Mouse (Mus musculus): ENCODE measurements at regions not wholly inside any gene's neighbourhood (a gene's known extent, or its start where the extent isn't known, plus 50 kb on each side); places are given as distances from the start of the nearest gene placed in this dataset.

DNA sequence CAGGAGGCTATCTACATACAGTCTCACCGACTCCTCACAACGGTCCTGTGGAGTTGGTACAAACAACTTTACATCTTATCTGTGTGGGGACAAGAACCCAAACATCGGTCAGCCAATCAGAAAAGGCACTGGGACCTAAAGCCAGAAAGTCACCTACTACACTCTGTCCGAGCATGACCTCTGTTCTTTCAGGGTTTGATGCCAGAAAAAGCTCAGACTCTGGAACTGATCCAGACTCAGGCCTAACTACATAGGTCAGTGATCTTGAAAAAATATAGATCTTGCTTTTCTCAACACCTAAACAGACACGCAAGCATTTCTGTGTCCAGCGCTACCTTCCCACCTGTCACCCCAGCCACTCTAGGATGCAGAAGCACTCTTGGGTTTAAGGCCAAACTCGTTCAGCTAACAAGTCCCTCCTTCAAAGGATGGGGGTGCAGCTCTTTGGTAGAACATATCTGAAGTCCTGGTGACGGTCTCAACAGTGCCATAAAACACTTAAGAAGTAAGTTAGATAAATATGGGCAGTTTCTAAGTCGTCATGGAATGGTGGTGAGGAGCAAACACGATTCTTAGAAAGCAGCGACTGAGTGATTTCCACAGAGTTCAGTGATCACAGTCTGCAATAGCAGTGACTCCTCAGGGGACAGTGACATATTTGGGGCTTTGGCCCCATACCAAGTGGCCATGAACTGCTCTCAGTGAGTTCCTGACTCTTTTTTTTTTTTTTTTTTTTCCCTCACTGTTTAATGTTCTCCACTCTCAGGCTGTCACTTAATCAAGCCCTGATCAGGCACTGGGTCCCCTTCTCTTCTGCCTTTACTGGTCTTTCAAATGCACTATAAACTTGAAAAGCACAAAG is 181.2 kb upstream of the Smim15 start:
- 77% methylated on average over 11 of the region's 11 CpGs for WGBS
- Histone ChIP-seq H3K4me2 (no peak overlapping the region), H3K27me3 (no peaks in the 10 kb centered on the region), H3K9me3 (no peaks in the 10 kb centered on the region), H3K36me3 (no peaks in the 10 kb centered on the region), H3K4me3 (no peak overlapping the region), H3K27ac (replicated peaks) (no peak overlapping the region), H3K9ac (no peak overlapping the region), H3K4me1 (replicated peaks) (peaks cover 60% of the 10 kb centered on the region)
- no peak for ATAC-seq (ENCODE audit: low read depth)

DNA sequence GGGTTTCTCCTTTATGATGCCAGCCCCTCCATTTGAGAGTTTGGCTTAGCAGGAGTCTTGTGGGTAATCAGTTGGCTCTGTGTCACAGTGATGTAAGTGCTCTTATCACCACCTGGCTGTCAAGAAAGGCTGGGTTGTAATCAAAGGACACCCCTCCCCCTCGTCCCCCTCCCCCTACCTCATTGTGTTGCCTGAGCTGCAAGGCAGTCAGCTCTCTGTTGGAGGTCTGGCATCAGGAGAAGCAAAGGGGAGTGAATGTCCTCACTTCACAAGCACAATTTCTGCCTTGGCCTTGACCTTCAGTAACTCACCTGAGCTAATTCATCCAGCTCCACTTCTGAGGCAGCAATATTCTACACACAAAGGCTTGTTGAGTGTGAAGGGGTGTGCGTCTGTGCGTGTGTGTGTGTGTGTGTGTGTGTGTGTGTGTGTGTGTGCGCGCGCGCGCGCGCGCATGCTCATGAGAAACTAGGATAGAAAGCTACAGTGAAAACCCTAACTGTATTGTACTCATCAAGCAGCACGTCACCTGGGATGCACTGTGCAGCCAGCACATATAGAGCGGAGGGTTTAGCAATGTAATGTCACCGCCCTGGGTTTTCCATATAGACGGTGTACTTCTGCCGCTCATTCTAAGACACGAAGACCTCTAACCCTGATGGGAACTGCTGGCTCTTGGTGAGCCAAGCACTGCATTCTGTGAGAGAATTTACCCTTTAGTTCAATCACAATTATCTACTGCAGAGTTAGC is 182.7 kb upstream of the Smim15 start:
- H3K36me3 ChIP-seq: no peaks in the 10 kb centered on the region
- no peaks in the 10 kb centered on the region for H3K9me3 ChIP-seq
- ATAC-seq (ENCODE audit: low read depth): peak; percentile 41; the same call in 1 of the 2 replicates
- H3K9ac ChIP-seq: no peak overlapping the region
- no peak overlapping the region for H3K4me3 ChIP-seq
- no peaks in the 10 kb centered on the region for H3K27me3 ChIP-seq
- H3K4me1 ChIP-seq (replicated peaks): peaks cover 65% of the 10 kb centered on the region
- no peak overlapping the region for H3K4me2 ChIP-seq
- H3K27ac ChIP-seq (replicated peaks): 0 out of 2 replicates have a peak overlapping the region, but pooled peaks have one; percentile 23
- 72% methylated on average over 17 of the region's 17 CpGs for WGBS

DNA sequence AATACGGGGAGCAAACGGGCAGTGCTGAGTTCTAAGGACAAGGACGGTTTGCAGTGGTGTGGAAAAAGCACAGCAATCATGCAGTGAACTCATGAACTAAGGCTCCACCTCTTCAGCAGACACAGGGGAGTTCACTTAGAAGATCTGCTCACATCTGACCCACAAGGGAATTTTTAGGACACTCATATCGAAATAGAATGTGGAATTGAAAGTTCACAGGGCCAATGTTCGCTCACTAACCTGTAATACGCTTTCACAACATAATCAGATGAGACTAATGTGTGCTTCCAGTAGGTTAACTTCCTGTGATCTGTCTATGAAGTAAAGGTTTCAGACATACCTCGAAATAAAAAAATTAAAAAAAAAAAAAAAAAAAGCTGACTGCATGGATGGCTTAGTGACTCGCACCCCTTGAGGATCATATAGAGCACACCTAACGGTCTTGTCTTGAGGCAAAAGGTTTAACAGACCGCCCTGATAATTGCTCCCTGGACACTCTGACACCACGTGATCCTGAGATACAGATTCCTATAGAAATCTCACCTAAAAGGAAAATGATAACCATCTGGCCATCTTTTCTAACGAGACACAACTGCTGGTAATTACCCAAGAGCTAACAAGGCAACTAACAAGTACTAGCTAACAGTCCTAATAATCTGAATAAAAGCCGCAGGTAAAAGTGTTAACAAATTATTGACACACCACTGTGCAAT is 187.0 kb upstream of the Smim15 start:
- Histone ChIP-seq H3K9me3 (no peaks in the 10 kb centered on the region), H3K4me2 (no peak overlapping the region), H3K27me3 (no peaks in the 10 kb centered on the region), H3K4me3 (no peak overlapping the region), H3K9ac (no peak overlapping the region), H3K36me3 (no peaks in the 10 kb centered on the region), H3K27ac (replicated peaks) (no peak overlapping the region), H3K4me1 (replicated peaks) (peaks cover 61% of the 10 kb centered on the region)
- ATAC-seq (ENCODE audit: low read depth): no peak
- WGBS: 60% methylated on average over 13 of the region's 13 CpGs

DNA sequence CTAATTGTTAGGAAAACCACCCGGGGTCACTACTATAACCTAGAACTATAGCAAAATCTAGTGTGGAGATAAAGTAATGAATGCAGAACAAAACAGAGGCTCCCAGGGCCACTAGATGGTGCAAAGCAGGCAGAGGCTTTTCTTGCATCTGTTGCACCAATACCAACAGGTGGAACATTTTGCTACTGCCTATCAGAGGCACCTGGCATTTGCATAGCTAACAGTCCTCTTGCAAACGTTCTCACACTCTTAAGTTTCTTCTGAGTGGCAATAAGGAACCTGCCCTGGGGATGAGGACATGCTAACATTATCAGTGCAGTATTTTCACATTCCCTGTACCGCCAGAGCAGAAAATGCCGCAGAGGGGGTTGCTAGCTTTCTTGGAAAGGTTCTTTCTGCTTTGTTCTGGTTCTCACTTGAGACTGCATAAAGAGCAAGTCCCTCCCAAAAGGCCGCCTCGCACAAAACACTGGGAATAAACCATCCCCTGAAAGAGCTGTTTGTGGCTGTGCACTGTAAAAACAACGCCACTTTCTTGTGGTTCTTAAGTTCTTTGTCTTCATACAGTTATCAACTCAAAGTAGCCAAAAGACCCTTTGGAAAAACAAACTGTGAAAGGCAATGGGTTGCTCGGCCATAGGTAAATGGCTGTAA is 193.2 kb upstream of the Smim15 start:
- H3K9ac ChIP-seq: no peak overlapping the region
- H3K4me3 ChIP-seq: no peak overlapping the region
- peaks cover 91% of the 10 kb centered on the region for H3K4me1 ChIP-seq (replicated peaks)
- WGBS: 33% methylated on average over 8 of the region's 8 CpGs
- H3K27me3 ChIP-seq: no peaks in the 10 kb centered on the region
- H3K27ac ChIP-seq (replicated peaks): peak overlapping the region; percentile 55
- H3K4me2 ChIP-seq: peak overlapping the region; percentile 21; the same call in 1 of the 2 replicates
- no peak for ATAC-seq (ENCODE audit: low read depth)
- H3K36me3 ChIP-seq: no peaks in the 10 kb centered on the region
- H3K9me3 ChIP-seq: no peaks in the 10 kb centered on the region

DNA sequence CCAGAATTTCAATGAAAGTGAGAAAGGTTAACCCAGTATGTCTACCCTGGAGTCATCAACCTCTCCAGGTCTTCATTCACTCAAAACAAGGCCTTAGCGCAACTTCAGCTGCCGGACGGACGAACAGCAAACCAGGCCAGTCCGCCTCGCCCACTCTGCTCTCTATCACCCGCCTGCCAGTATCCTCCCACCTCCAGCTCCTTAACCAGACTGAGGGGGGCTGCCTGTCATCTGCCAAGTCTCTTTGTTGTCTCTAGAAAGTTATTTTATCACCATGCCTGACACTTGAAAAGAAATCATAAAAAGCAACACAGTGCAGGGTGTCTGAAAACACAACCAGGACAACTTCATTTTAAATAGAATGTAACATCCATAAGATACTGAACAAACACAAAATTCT is 195.4 kb upstream of the Smim15 start:
- 67% methylated on average over 7 of the region's 7 CpGs for whole genome bisulfite sequencing
- Histone ChIP-seq H3K4me2 (no peak overlapping the region), H3K4me1 (replicated peaks) (peaks cover 99% of the 10 kb centered on the region), H3K4me3 (no peak overlapping the region), H3K9ac (no peak overlapping the region), H3K27ac (replicated peaks) (no peak overlapping the region), H3K36me3 (no peaks in the 10 kb centered on the region), H3K27me3 (no peaks in the 10 kb centered on the region), H3K9me3 (no peaks in the 10 kb centered on the region)
- ATAC-seq (ENCODE audit: low read depth): no peak

DNA sequence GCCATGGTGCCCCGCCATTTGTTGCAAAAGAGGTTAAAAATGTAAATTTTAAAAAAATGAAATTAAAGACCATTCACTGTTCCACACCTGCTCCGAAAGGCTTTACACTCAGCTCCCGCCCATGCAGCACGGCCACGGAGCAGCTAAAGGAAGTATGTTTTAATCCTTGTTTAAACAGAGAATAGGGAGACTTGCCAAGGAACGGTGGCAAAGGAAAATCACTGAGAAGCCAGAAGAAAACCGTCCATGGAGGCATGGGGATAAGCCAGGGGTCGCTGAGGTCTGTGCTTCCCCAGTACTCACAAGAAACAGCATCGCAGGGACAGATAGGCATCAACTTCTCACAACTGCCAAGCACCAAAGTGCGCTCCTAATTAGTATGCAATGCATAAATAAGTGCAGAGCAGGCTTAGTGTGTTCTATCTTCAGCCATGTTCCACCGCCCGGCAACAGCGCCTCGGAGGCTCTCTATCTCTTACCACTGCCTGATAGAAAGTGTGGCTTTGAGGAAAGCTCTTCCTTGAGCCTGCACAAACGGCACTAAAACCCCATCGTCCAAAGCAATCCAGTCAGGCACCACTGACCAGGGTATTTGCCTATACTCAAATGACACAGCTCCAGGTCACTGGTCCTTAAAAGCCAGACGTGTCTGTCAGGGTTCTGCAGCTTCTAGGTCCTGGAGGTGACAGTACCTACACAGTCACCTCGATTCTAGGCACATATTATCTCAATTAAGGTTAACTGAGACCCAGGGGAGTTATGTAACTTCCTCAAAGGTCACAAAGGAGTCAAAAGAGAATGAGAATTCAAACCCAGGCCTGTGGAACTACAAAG is 196.8 kb upstream of the Smim15 start:
- no peaks in the 10 kb centered on the region for H3K27me3 ChIP-seq
- peak; percentile 40; the same call in 1 of the 2 replicates for ATAC-seq (ENCODE audit: low read depth)
- no peaks in the 10 kb centered on the region for H3K9me3 ChIP-seq
- 0 out of 2 replicates have a peak overlapping the region, but pooled peaks have one; percentile 8 for H3K9ac ChIP-seq
- no peaks in the 10 kb centered on the region for H3K36me3 ChIP-seq
- H3K4me3 ChIP-seq: 0 out of 2 replicates have a peak overlapping the region, but pooled peaks have one; percentile 3
- peak overlapping the region; percentile 35 for H3K4me2 ChIP-seq
- H3K4me1 ChIP-seq (replicated peaks): peaks cover 97% of the 10 kb centered on the region
- WGBS: 38% methylated on average over 18 of the region's 18 CpGs
- peak overlapping the region; percentile 39 for H3K27ac ChIP-seq (replicated peaks)

DNA sequence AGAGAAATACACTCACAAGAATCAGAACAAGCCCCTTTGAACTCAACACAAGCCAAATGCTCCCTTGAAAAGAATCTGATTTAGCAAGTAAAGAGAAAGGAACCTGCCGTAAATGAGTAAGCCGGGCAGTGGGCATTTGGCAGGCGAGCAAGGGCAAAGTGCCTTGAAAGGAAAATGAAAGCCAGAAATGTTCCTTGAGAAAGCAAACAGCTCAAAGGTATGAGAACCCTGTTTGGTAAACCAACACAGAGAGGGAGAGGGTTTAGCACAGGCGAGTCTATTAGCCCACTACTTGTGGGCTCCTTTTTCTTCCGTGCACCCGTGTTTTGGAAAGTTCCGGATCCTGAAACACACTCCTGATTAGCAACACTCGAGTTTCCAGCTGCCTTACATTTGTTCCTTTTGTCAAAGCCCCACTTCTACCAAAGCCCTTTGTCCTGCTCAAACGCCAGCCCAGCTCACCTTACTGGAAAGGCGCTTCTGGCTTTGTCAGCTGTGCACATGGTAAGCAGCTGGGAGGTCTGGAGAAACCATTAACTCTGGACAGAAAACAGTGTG is 197.5 kb upstream of the Smim15 start:
- WGBS: 21% methylated on average over 10 of the region's 10 CpGs
- Histone ChIP-seq H3K27me3 (no peaks in the 10 kb centered on the region), H3K9ac (peak overlapping the region; percentile 27; the same call in 1 of the 2 replicates), H3K4me2 (peak overlapping the region; percentile 35), H3K27ac (replicated peaks) (peak overlapping the region; percentile 39), H3K9me3 (no peaks in the 10 kb centered on the region), H3K36me3 (no peaks in the 10 kb centered on the region), H3K4me1 (replicated peaks) (peaks cover 93% of the 10 kb centered on the region), H3K4me3 (0 out of 2 replicates have a peak overlapping the region, but pooled peaks have one; percentile 3)
- ATAC-seq (ENCODE audit: low read depth): no peak

DNA sequence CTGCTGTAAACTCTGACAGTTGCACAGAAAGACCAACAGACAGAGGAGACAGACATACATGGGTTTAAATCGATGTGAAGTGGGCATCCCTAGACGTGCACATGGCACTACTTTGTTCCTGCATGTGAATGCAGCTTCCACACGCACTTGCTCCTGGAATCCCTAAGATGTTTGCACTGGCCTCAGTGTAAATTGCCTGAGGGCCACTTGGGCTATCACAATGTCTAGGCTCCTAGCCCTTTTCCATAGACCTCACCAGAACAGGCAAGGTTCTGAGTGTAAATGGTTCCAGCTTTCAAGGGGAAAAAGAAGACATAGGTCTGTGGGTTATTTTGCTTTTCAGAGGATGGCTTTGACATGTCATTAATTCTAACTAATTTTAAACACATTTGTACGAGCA is 198.4 kb upstream of the Smim15 start:
- peaks cover 92% of the 10 kb centered on the region for H3K4me1 ChIP-seq (replicated peaks)
- no peak overlapping the region for H3K27ac ChIP-seq (replicated peaks)
- no peak overlapping the region for H3K9ac ChIP-seq
- H3K9me3 ChIP-seq: no peaks in the 10 kb centered on the region
- 52% methylated on average over 4 of the region's 4 CpGs for WGBS
- no peak overlapping the region for H3K4me3 ChIP-seq
- H3K4me2 ChIP-seq: no peak overlapping the region
- no peaks in the 10 kb centered on the region for H3K36me3 ChIP-seq
- no peak for ATAC-seq (ENCODE audit: low read depth)
- no peaks in the 10 kb centered on the region for H3K27me3 ChIP-seq

DNA sequence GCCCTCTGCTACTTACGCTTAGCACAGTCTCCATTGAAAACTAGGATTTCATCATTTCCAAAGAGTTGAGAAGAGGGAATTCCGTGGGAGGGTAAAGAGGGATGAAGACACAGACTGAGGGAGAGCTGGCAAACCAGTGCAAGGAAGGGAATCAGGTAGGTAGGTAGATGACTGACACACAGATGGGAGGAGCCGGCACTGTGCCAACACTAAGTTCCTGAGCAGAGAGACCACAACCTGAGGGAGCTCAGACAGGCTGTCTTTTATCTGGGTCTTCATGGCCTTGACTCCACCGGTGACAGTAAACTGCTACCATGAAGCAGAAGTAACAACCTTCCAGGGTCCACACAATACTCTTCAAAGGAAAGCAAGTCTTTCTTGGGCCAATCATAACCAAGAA is 200.2 kb upstream of the Smim15 start:
- no peaks in the 10 kb centered on the region for H3K9me3 ChIP-seq
- no peaks in the 10 kb centered on the region for H3K36me3 ChIP-seq
- no peak overlapping the region for H3K4me2 ChIP-seq
- 88% methylated on average over 4 of the region's 4 CpGs for WGBS
- no peak overlapping the region for H3K27ac ChIP-seq (replicated peaks)
- ATAC-seq (ENCODE audit: low read depth): no peak
- no peak overlapping the region for H3K9ac ChIP-seq
- H3K27me3 ChIP-seq: no peaks in the 10 kb centered on the region
- peaks cover 79% of the 10 kb centered on the region for H3K4me1 ChIP-seq (replicated peaks)
- H3K4me3 ChIP-seq: no peak overlapping the region

DNA sequence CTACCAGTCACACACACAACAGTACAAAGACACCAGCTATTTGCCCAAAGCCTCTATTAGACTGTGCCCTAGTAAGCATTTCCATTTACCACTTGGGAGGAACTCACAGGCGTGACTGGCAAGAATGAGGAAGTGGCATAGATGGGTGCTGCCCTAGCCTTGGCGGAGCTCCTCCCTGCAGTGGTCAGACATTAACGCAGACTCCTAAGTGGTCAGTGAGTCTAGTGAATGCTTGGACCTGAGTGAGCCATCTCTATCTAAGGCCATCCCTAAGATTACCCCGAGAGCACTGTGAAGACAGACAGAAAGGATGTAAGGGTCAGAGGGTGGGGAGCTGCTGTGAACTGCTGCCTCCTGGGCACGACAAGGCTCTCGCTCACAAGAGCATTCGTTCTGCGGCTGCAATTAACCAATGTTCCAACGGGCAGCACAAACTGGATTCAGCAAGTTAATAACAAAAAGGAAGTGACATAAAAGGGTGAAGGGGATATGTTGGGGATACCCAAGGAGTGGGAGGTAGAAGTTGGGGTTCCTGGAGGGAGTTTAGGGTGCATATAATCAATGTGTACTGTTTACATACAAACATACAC is 206.0 kb upstream of the Smim15 start:
- H3K36me3 ChIP-seq: no peaks in the 10 kb centered on the region
- H3K9ac ChIP-seq: no peak overlapping the region
- no peaks in the 10 kb centered on the region for H3K27me3 ChIP-seq
- peaks cover 65% of the 10 kb centered on the region for H3K4me1 ChIP-seq (replicated peaks)
- ATAC-seq (ENCODE audit: low read depth): peak; percentile 42
- WGBS: 70% methylated on average over 9 of the region's 9 CpGs
- no peak overlapping the region; the same call in 1 of the 2 replicates for H3K4me2 ChIP-seq
- no peaks in the 10 kb centered on the region for H3K9me3 ChIP-seq
- H3K27ac ChIP-seq (replicated peaks): peak overlapping the region; percentile 5; the same call in 1 of the 2 replicates
- no peak overlapping the region for H3K4me3 ChIP-seq
